Mouse (Mus musculus) brain, embryonic 14.5 days (tissue): ENCODE data around the gene Dmrta2.

Source experiments
- CTCF ChIP-seq: fragments of 200-500 bp; IDR thresholded peaks from 2 replicates; pipeline ENCODE4 v1.5.1; 2012; ENCODE audit warnings: inconsistent platforms, mild to moderate bottlenecking, moderate library complexity, borderline replicate concordance; ENCODE audit not compliant: insufficient read depth, insufficient read length; ENCODE audit errors: extremely low read depth
- POLR2A ChIP-seq: fragments of 200-500 bp; IDR thresholded peaks from 2 replicates; pipeline ENCODE4 v1.6.1; 2012; ENCODE audit warnings: mild to moderate bottlenecking, inconsistent platforms, borderline replicate concordance; ENCODE audit not compliant: poor library complexity, insufficient read depth, insufficient read length, severe bottlenecking; ENCODE audit errors: extremely low read depth

GRCm38 (mm10) chr4:109977148-109978067 is at the start of gene Dmrta2:
- no peak for TF ChIP-seq CTCF
- no peak for TF ChIP-seq POLR2A
